Mouse (Mus musculus): Measurements from ENCODE around the gene Fam49a. TPM values are rescaled to one million over a fixed set of nuclear protein-coding genes. Genes with fewer than 3 reads are reported as not detected.

Gene Fam49a
- polyA plus RNA-seq (2015; fragmentation: Nextera tagmentation; extraction: Ambion mirVana) = 7.2 and 8.8 TPM in 2 replicates

- H3K27ac ChIP-seq (ENCODE audit: low read length) = no peak within 1 kb of the TSS
Observed at GRCm38 (mm10) chr12:12261987-12262971, at the start of gene Fam49a. Fam49a (plus strand) TSS chr12:12262139.

GRCm38 (mm10) chr12:12213536-12213935 lies 48.4 kb upstream of the Fam49a start:
- Histone ChIP-seq H3K4me3 (ENCODE audit: low read length) (no peak overlapping the region), H3K9me3 (ENCODE audit: low read length) (no peaks in the 10 kb centered on the region), H3K9ac (replicated peaks; ENCODE audit: low read length) (no peak overlapping the region), H3K27me3 (ENCODE audit: insufficient read depth, low read length) (no peaks in the 10 kb centered on the region), H3K4me1 (ENCODE audit: insufficient read depth, low read length) (no peaks in the 10 kb centered on the region), H3K4me2 (replicated peaks; ENCODE audit: low read depth, low read length) (no peak overlapping the region), H3K27ac (ENCODE audit: low read length) (no peak overlapping the region), H3K36me3 (ENCODE audit: insufficient read depth, low read length) (no peaks in the 10 kb centered on the region)
- no peak for ATAC-seq (ENCODE audit: low FRiP score, low TSS enrichment)
- 37% methylated on average over 3 of the region's 3 CpGs for WGBS

More at GRCm38 (mm10) chr12:12261987-12262971, at the start of gene Fam49a:
- H3K36me3 ChIP-seq (ENCODE audit: insufficient read depth, low read length) = no peaks in the 10 kb centered on the region
- 0% methylated on average over 53 of the region's 62 CpGs for WGBS
- peak; percentile 95 for ATAC-seq (ENCODE audit: low FRiP score, low TSS enrichment)
- peaks cover 15% of the 10 kb centered on the region for H3K4me1 ChIP-seq (ENCODE audit: insufficient read depth, low read length)
- H3K4me2 ChIP-seq (replicated peaks; ENCODE audit: low read depth, low read length) = peak within 1 kb of the TSS; percentile 76
- peak within 1 kb of the TSS; percentile 62 for H3K4me3 ChIP-seq (ENCODE audit: low read length)
- no peaks in the 10 kb centered on the region for H3K9me3 ChIP-seq (ENCODE audit: low read length)
- peak within 1 kb of the TSS; percentile 76 for H3K9ac ChIP-seq (replicated peaks; ENCODE audit: low read length)
- H3K27me3 ChIP-seq (ENCODE audit: insufficient read depth, low read length) = no peaks in the 10 kb centered on the region

GRCm38 (mm10) chr12:12218947-12219346 lies 43.0 kb upstream of the Fam49a start:
- Histone ChIP-seq H3K27ac (ENCODE audit: low read length) (no peak overlapping the region), H3K4me1 (ENCODE audit: insufficient read depth, low read length) (no peaks in the 10 kb centered on the region), H3K4me2 (replicated peaks; ENCODE audit: low read depth, low read length) (no peak overlapping the region), H3K36me3 (ENCODE audit: insufficient read depth, low read length) (no peaks in the 10 kb centered on the region), H3K27me3 (ENCODE audit: insufficient read depth, low read length) (no peaks in the 10 kb centered on the region), H3K4me3 (ENCODE audit: low read length) (no peak overlapping the region), H3K9ac (replicated peaks; ENCODE audit: low read length) (no peak overlapping the region), H3K9me3 (ENCODE audit: low read length) (no peaks in the 10 kb centered on the region)
- WGBS = 77% methylated on average over 5 of the region's 5 CpGs
- ATAC-seq (ENCODE audit: low FRiP score, low TSS enrichment) = no peak

- Histone ChIP-seq H3K36me3 (ENCODE audit: insufficient read depth, low read length) (no peaks in the 10 kb centered on the region), H3K4me3 (ENCODE audit: low read length) (no peak overlapping the region), H3K4me2 (replicated peaks; ENCODE audit: low read depth, low read length) (no peak overlapping the region), H3K27me3 (ENCODE audit: insufficient read depth, low read length) (no peaks in the 10 kb centered on the region), H3K9ac (replicated peaks; ENCODE audit: low read length) (no peak overlapping the region), H3K9me3 (ENCODE audit: low read length) (no peaks in the 10 kb centered on the region), H3K27ac (ENCODE audit: low read length) (no peak overlapping the region), H3K4me1 (ENCODE audit: insufficient read depth, low read length) (no peaks in the 10 kb centered on the region)
- WGBS = 65% methylated on average over 8 of the region's 8 CpGs
- no peak for ATAC-seq (ENCODE audit: low FRiP score, low TSS enrichment)
Observed at GRCm38 (mm10) chr12:12220755-12221496, 41.0 kb upstream of the Fam49a start.

- no peaks in the 10 kb centered on the region for H3K4me1 ChIP-seq (ENCODE audit: insufficient read depth, low read length)
- H3K4me3 ChIP-seq (ENCODE audit: low read length) = no peak overlapping the region
- no peaks in the 10 kb centered on the region for H3K9me3 ChIP-seq (ENCODE audit: low read length)
- ATAC-seq (ENCODE audit: low FRiP score, low TSS enrichment) = no peak
- no peak overlapping the region for H3K9ac ChIP-seq (replicated peaks; ENCODE audit: low read length)
- H3K4me2 ChIP-seq (replicated peaks; ENCODE audit: low read depth, low read length) = no peak overlapping the region
- no peaks in the 10 kb centered on the region for H3K36me3 ChIP-seq (ENCODE audit: insufficient read depth, low read length)
- H3K27ac ChIP-seq (ENCODE audit: low read length) = no peak overlapping the region
- WGBS = 77% methylated on average over 9 of the region's 9 CpGs
- H3K27me3 ChIP-seq (ENCODE audit: insufficient read depth, low read length) = no peaks in the 10 kb centered on the region
Observed at GRCm38 (mm10) chr12:12222585-12223290, 39.2 kb upstream of the Fam49a start.

GRCm38 (mm10) chr12:12223336-12223735 lies 38.6 kb upstream of the Fam49a start:
- Histone ChIP-seq H3K9me3 (ENCODE audit: low read length) (no peaks in the 10 kb centered on the region), H3K9ac (replicated peaks; ENCODE audit: low read length) (no peak overlapping the region), H3K4me2 (replicated peaks; ENCODE audit: low read depth, low read length) (no peak overlapping the region), H3K4me3 (ENCODE audit: low read length) (no peak overlapping the region), H3K27ac (ENCODE audit: low read length) (no peak overlapping the region), H3K4me1 (ENCODE audit: insufficient read depth, low read length) (no peaks in the 10 kb centered on the region), H3K27me3 (ENCODE audit: insufficient read depth, low read length) (no peaks in the 10 kb centered on the region), H3K36me3 (ENCODE audit: insufficient read depth, low read length) (no peaks in the 10 kb centered on the region)
- ATAC-seq (ENCODE audit: low FRiP score, low TSS enrichment) = no peak
- WGBS = 75% methylated on average over 2 of the region's 2 CpGs

- no peak overlapping the region for H3K9ac ChIP-seq (replicated peaks; ENCODE audit: low read length)
- H3K4me1 ChIP-seq (ENCODE audit: insufficient read depth, low read length) = no peaks in the 10 kb centered on the region
- no peak overlapping the region for H3K4me2 ChIP-seq (replicated peaks; ENCODE audit: low read depth, low read length)
- no peak for ATAC-seq (ENCODE audit: low FRiP score, low TSS enrichment)
- no peaks in the 10 kb centered on the region for H3K36me3 ChIP-seq (ENCODE audit: insufficient read depth, low read length)
- H3K9me3 ChIP-seq (ENCODE audit: low read length) = no peaks in the 10 kb centered on the region
- WGBS = 86% methylated on average over 6 of the region's 6 CpGs
- H3K27ac ChIP-seq (ENCODE audit: low read length) = no peak overlapping the region
- no peak overlapping the region for H3K4me3 ChIP-seq (ENCODE audit: low read length)
- H3K27me3 ChIP-seq (ENCODE audit: insufficient read depth, low read length) = no peaks in the 10 kb centered on the region
Observed at GRCm38 (mm10) chr12:12225706-12226105, 36.2 kb upstream of the Fam49a start.

- no peak overlapping the region for H3K9ac ChIP-seq (replicated peaks; ENCODE audit: low read length)
- no peaks in the 10 kb centered on the region for H3K4me1 ChIP-seq (ENCODE audit: insufficient read depth, low read length)
- H3K27ac ChIP-seq (ENCODE audit: low read length) = no peak overlapping the region
- 83% methylated on average over 3 of the region's 3 CpGs for WGBS
- H3K27me3 ChIP-seq (ENCODE audit: insufficient read depth, low read length) = no peaks in the 10 kb centered on the region
- no peaks in the 10 kb centered on the region for H3K9me3 ChIP-seq (ENCODE audit: low read length)
- no peak overlapping the region for H3K4me3 ChIP-seq (ENCODE audit: low read length)
- no peak for ATAC-seq (ENCODE audit: low FRiP score, low TSS enrichment)
- no peaks in the 10 kb centered on the region for H3K36me3 ChIP-seq (ENCODE audit: insufficient read depth, low read length)
- H3K4me2 ChIP-seq (replicated peaks; ENCODE audit: low read depth, low read length) = no peak overlapping the region
Observed at GRCm38 (mm10) chr12:12227594-12227993, 34.3 kb upstream of the Fam49a start.

- H3K9ac ChIP-seq (replicated peaks; ENCODE audit: low read length) = no peak overlapping the region
- no peaks in the 10 kb centered on the region for H3K9me3 ChIP-seq (ENCODE audit: low read length)
- H3K27me3 ChIP-seq (ENCODE audit: insufficient read depth, low read length) = no peaks in the 10 kb centered on the region
- no peak for ATAC-seq (ENCODE audit: low FRiP score, low TSS enrichment)
- no peaks in the 10 kb centered on the region for H3K36me3 ChIP-seq (ENCODE audit: insufficient read depth, low read length)
- H3K27ac ChIP-seq (ENCODE audit: low read length) = no peak overlapping the region
- H3K4me3 ChIP-seq (ENCODE audit: low read length) = no peak overlapping the region
- no peaks in the 10 kb centered on the region for H3K4me1 ChIP-seq (ENCODE audit: insufficient read depth, low read length)
- H3K4me2 ChIP-seq (replicated peaks; ENCODE audit: low read depth, low read length) = no peak overlapping the region
Observed at GRCm38 (mm10) chr12:12230031-12230557, 31.8 kb upstream of the Fam49a start.
